Mouse (Mus musculus): ENCODE measurements at regions not wholly inside any gene's neighbourhood (a gene's known extent, or its start where the extent isn't known, plus 50 kb on each side); places are given as distances from the start of the nearest gene placed in this dataset.

DNA sequence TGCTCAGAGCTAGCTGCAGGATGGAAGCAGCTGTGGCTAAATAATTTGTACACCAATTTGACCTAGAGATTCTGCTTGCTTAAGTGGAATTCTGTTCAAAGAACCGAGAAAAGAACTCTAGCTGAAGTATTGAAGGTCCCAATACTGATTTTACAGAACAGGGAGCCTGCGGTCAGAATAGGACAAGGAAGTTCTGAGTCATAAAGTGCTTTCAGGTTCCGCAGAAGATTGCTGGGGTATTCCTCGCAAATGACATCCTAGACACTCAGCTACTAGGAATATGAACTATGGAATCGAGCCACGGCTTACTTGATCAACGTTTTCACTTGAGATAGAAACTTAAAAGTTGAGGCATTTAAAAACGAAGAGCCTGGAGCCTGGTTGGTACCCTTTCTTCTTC lies 127.0 kb upstream of the Tsc22d1 start:
- no peaks in the 10 kb centered on the region for H3K4me1 ChIP-seq (ENCODE audit: control insufficient read depth, insufficient read depth, low read length)
- H3K27me3 ChIP-seq (ENCODE audit: control insufficient read depth, insufficient read depth, low read length) = no peaks in the 10 kb centered on the region; the same call in 1 of the 2 replicates
- H3K27ac ChIP-seq (ENCODE audit: insufficient read depth, low read length) = no peak overlapping the region
- H3K4me3 ChIP-seq (replicated peaks; ENCODE audit: insufficient read depth, low read depth, low read length) = no peak overlapping the region
- WGBS = 95% methylated on average over 8 of the region's 8 CpGs
- no peak for DNase-seq
- TF ChIP-seq CTCF (IDR thresholded peaks at IDR 0.05; ENCODE audit: borderline replicate concordance, insufficient read depth, low read depth, low read length) = no peak
- TF ChIP-seq POLR2A (IDR thresholded peaks at IDR 0.05; ENCODE audit: borderline replicate concordance, insufficient read depth, low read length) = no peak

DNA sequence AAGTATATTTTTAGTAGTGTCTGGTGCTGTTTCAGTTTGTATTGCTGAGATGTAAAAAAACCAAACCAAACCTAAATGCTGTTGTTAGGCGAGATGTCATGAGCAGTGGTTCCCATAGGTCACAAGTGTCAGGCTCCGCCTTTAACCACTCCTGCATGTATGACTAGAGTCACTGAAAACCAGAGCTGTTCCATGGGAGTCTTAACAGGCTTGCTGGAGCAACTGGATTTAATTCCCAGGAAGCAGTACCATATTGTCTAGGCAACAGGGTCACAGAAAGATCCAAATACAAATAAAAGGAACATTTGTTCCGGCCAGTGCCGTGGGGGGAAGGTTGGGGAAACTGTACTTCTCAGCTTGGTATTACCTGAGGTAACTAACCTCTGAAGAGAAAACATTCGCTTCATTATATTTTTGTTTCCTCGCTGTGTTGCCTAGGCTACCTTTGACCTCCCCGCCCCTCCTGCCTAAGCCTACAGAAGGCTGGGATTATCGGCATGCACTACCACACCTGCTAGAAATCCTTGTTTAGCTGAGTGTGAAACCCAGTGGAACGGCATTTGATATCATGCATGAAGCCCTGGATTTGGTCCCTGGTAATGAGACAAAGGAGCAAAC lies 124.3 kb upstream of the Tsc22d1 start:
- no peak overlapping the region for H3K27ac ChIP-seq (ENCODE audit: insufficient read depth, low read length)
- H3K4me3 ChIP-seq (replicated peaks; ENCODE audit: insufficient read depth, low read depth, low read length) = no peak overlapping the region
- no peak for TF ChIP-seq CTCF (IDR thresholded peaks at IDR 0.05; ENCODE audit: borderline replicate concordance, insufficient read depth, low read depth, low read length)
- no peak for TF ChIP-seq POLR2A (IDR thresholded peaks at IDR 0.05; ENCODE audit: borderline replicate concordance, insufficient read depth, low read length)
- H3K27me3 ChIP-seq (ENCODE audit: control insufficient read depth, insufficient read depth, low read length) = no peaks in the 10 kb centered on the region; the same call in 1 of the 2 replicates
- DNase-seq = no peak
- H3K4me1 ChIP-seq (ENCODE audit: control insufficient read depth, insufficient read depth, low read length) = no peaks in the 10 kb centered on the region
- 65% methylated on average over 9 of the region's 9 CpGs for WGBS

DNA sequence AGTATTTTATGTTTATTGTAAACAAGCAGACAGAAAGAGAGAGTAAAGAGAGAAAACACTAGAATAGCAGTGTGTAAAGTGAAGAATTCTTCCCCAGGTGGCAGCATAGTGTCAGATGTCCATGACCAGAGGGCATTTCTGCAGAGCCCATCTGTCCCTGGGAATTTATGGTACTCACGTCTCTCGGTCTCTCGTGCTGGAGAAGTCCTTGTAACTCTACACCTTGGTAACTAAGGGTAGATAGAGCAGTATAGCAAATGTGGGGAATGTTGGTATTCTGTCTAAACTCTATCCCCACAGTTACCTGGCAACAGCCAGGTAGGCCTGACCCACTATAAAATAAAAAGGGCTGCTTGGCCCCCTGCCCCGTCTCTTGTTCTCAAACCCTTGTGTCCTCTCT lies 122.5 kb upstream of the Tsc22d1 start:
- 46% methylated on average over 4 of the region's 4 CpGs for WGBS
- no peaks in the 10 kb centered on the region; the same call in 1 of the 2 replicates for H3K27me3 ChIP-seq (ENCODE audit: control insufficient read depth, insufficient read depth, low read length)
- no peak for TF ChIP-seq POLR2A (IDR thresholded peaks at IDR 0.05; ENCODE audit: borderline replicate concordance, insufficient read depth, low read length)
- TF ChIP-seq CTCF (IDR thresholded peaks at IDR 0.05; ENCODE audit: borderline replicate concordance, insufficient read depth, low read depth, low read length) = no peak
- no peak overlapping the region for H3K27ac ChIP-seq (ENCODE audit: insufficient read depth, low read length)
- no peak for DNase-seq
- H3K4me3 ChIP-seq (replicated peaks; ENCODE audit: insufficient read depth, low read depth, low read length) = no peak overlapping the region
- no peaks in the 10 kb centered on the region for H3K4me1 ChIP-seq (ENCODE audit: control insufficient read depth, insufficient read depth, low read length)

- TF ChIP-seq POLR2A (IDR thresholded peaks at IDR 0.05; ENCODE audit: borderline replicate concordance, insufficient read depth, low read length) (no peak), CTCF (IDR thresholded peaks at IDR 0.05; ENCODE audit: borderline replicate concordance, insufficient read depth, low read depth, low read length) (no peak)
- no peak for DNase-seq
- 87% methylated on average over 18 of the region's 18 CpGs for WGBS
Observed at GRCm38 (mm10) chr14:76295411-76296169, 119.2 kb upstream of the Tsc22d1 start.

DNA sequence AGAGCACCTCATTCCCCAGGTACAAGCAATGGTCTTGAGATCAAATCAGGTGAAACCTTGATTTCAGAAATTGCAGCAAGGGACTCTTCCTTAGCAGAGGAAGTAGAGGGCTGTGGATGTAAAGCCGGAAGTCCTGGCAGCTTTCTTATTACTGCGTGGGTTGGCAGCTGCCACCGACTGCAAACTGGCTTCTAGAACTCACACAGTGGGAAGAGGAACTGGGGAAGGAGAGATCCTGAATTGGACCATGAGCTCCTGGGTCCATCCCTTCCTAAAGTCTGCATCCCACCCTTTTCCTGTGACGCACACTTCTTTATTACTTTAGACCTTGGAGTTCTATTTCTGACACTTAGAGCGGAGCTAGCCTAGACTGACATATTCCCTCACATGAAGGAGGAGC lies 116.9 kb upstream of the Tsc22d1 start:
- no peak for DNase-seq
- H3K4me3 ChIP-seq (replicated peaks; ENCODE audit: insufficient read depth, low read depth, low read length) = no peak overlapping the region
- H3K27ac ChIP-seq (ENCODE audit: insufficient read depth, low read length) = no peak overlapping the region
- 75% methylated on average over 5 of the region's 5 CpGs for WGBS
- no peaks in the 10 kb centered on the region for H3K27me3 ChIP-seq (ENCODE audit: control insufficient read depth, insufficient read depth, low read length)
- H3K4me1 ChIP-seq (ENCODE audit: control insufficient read depth, insufficient read depth, low read length) = no peaks in the 10 kb centered on the region
- TF ChIP-seq CTCF (IDR thresholded peaks at IDR 0.05; ENCODE audit: borderline replicate concordance, insufficient read depth, low read depth, low read length) = no peak
- TF ChIP-seq POLR2A (IDR thresholded peaks at IDR 0.05; ENCODE audit: borderline replicate concordance, insufficient read depth, low read length) = no peak

More at GRCm38 (mm10) chr14:76295411-76296169, 119.2 kb upstream of the Tsc22d1 start:
- no peak overlapping the region for H3K27ac ChIP-seq (ENCODE audit: insufficient read depth, low read length)
- H3K27me3 ChIP-seq (ENCODE audit: control insufficient read depth, insufficient read depth, low read length) = no peaks in the 10 kb centered on the region
- H3K4me1 ChIP-seq (ENCODE audit: control insufficient read depth, insufficient read depth, low read length) = no peaks in the 10 kb centered on the region
- H3K4me3 ChIP-seq (replicated peaks; ENCODE audit: insufficient read depth, low read depth, low read length) = no peak overlapping the region

GRCm38 (mm10) chr14:76302322-76302991 lies 112.3 kb upstream of the Tsc22d1 start:
- WGBS = 76% methylated on average over 11 of the region's 11 CpGs
- no peak for DNase-seq

GRCm38 (mm10) chr14:76307603-76308002 lies 107.2 kb upstream of the Tsc22d1 start:
- peaks cover 6% of the 10 kb centered on the region for H3K4me1 ChIP-seq (ENCODE audit: control insufficient read depth, insufficient read depth, low read length)
- no peak overlapping the region for H3K4me3 ChIP-seq (replicated peaks; ENCODE audit: insufficient read depth, low read depth, low read length)
- 48% methylated on average over 2 of the region's 2 CpGs for WGBS
- no peaks in the 10 kb centered on the region for H3K27me3 ChIP-seq (ENCODE audit: control insufficient read depth, insufficient read depth, low read length)
- no peak overlapping the region for H3K27ac ChIP-seq (ENCODE audit: insufficient read depth, low read length)
- TF ChIP-seq CTCF (IDR thresholded peaks at IDR 0.05; ENCODE audit: borderline replicate concordance, insufficient read depth, low read depth, low read length) (no peak), POLR2A (IDR thresholded peaks at IDR 0.05; ENCODE audit: borderline replicate concordance, insufficient read depth, low read length) (no peak)
- no peak for DNase-seq

More at GRCm38 (mm10) chr14:76302322-76302991, 112.3 kb upstream of the Tsc22d1 start:
- H3K4me3 ChIP-seq (replicated peaks; ENCODE audit: insufficient read depth, low read depth, low read length) = no peak overlapping the region
- H3K27me3 ChIP-seq (ENCODE audit: control insufficient read depth, insufficient read depth, low read length) = no peaks in the 10 kb centered on the region
- no peak overlapping the region for H3K27ac ChIP-seq (ENCODE audit: insufficient read depth, low read length)
- H3K4me1 ChIP-seq (ENCODE audit: control insufficient read depth, insufficient read depth, low read length) = no peaks in the 10 kb centered on the region
- no peak for TF ChIP-seq POLR2A (IDR thresholded peaks at IDR 0.05; ENCODE audit: borderline replicate concordance, insufficient read depth, low read length)
- TF ChIP-seq CTCF (IDR thresholded peaks at IDR 0.05; ENCODE audit: borderline replicate concordance, insufficient read depth, low read depth, low read length) = no peak

Measured in cerebellum, adult 2 months (tissue).